Mouse (Mus musculus): ENCODE data around the gene Lrrc49. TPM values are rescaled to one million over a fixed set of nuclear protein-coding genes. Genes with fewer than 3 reads are reported as not detected.

The Lrrc49 gene
- total RNA-seq, 1 experiment from 2014 or later = 0.58 TPM

- ATAC-seq (ENCODE audit: extremely low read depth, insufficient number of reproducible peaks, low FRiP score, poor library complexity, severe bottlenecking) = no peak
Measured at GRCm38 (mm10) chr9:60561641-60562289, 126.2 kb downstream of the Lrrc49 start.

DNA sequence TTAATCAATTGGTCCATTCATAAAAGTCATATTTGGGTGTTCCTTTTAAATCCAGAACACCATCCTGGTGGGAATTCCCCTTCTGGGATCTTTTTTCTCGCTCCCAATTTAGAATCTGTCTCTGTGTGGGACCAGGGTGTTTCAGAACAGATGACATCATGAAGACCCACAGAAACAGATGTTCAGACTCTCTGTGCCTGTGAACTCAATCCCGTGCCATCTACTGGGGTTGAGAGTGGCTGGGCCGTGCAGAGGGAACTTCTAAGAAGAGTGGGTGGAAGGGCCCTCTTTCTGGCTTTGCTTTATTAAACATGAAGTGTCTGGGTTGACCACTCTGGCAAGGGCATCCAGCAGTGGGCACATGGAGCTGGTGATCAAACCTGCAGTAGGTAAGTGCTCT is 129.5 kb downstream of the Lrrc49 start:
- no peak for ATAC-seq (ENCODE audit: extremely low read depth, insufficient number of reproducible peaks, low FRiP score, poor library complexity, severe bottlenecking)

- no peak for ATAC-seq (ENCODE audit: extremely low read depth, insufficient number of reproducible peaks, low FRiP score, poor library complexity, severe bottlenecking)
Measured at GRCm38 (mm10) chr9:60551238-60551637, 136.7 kb downstream of the Lrrc49 start.

GRCm38 (mm10) chr9:60548182-60548581 is 139.8 kb downstream of the Lrrc49 start:
- no peak for ATAC-seq (ENCODE audit: extremely low read depth, insufficient number of reproducible peaks, low FRiP score, poor library complexity, severe bottlenecking)

DNA sequence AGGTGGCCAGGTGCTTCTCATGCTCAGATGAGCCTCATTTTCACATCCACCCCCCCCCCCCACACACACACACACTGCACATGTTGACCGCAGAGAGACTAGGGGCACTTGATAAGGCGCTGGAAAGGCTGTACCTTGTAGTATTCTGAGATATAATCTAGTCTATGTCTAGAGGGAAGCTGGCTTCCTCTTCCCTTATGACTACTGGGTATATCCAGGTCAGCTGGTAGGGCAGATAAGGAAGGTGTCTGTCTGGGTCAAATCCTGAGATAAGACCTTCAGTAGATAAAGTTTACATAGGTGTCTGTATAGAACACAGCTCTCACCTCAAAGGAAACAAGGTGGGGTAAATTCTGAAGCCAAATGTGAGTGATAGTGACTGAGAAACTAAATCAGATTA is 141.8 kb downstream of the Lrrc49 start:
- ATAC-seq (ENCODE audit: extremely low read depth, insufficient number of reproducible peaks, low FRiP score, poor library complexity, severe bottlenecking) = no peak

DNA sequence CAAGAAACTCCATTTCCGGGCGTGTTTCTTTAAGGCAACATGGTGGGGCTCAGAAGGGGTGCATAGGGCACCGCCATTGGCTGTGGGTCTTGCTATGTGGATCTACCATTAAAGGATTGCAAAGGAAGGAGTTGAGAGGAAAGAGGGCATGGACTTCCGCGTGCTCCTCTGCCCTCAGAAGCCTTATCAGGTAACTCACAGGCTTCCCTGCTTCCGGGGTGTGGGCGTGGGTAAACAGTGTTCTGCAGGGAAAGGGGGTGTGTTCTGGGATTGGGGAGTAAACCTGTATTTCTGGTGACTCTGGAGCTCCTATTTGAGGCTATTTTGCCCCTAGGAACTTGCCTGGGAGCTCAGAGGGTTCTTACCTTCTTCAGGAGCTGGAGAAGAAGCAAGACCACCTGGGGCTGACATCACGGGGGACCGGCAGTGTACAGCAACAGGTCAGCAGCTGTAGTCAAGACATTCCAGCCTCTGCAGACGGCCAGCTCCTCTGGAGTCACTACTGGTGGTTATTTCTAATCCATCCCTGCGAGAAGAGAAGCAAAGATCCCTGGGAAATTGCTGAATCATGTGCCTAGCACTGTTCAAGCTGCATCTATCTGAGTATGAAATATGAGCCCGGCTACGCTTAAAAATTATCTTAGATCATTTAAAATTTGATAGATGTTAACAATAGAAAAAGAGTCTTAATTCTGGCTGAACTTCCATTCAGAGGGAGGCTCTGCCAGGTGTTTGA is 142.4 kb downstream of the Lrrc49 start:
- ATAC-seq (ENCODE audit: extremely low read depth, insufficient number of reproducible peaks, low FRiP score, poor library complexity, severe bottlenecking) = no peak

DNA sequence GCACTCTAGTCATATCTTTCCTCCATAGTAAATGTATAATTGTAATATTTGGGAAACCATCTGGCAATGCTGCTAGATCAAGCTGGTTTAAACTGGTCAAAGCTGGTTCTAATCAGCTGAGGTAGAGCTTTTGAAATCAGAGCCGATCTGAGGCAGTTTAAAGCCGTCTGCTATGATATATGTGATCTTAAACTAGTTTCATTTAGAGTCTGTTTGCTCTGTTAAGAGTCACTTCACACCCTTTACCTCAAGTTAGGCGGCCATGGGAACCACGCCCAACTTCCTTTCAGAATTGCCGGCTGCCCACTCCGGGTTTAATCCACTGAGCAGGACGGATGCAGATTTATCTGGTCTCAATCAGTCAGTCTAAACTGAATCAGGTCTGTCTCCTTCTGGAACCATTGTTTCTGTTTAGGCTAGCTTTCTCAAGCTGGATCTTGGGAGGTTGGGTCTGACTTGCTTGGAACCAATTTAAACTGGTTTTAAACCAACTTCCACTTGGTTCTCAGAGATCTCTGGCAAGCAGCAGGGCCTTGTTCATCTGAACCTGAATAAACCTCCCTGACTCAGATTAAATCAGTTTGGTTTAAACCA is 144.4 kb downstream of the Lrrc49 start:
- ATAC-seq (ENCODE audit: extremely low read depth, insufficient number of reproducible peaks, low FRiP score, poor library complexity, severe bottlenecking) = no peak

DNA sequence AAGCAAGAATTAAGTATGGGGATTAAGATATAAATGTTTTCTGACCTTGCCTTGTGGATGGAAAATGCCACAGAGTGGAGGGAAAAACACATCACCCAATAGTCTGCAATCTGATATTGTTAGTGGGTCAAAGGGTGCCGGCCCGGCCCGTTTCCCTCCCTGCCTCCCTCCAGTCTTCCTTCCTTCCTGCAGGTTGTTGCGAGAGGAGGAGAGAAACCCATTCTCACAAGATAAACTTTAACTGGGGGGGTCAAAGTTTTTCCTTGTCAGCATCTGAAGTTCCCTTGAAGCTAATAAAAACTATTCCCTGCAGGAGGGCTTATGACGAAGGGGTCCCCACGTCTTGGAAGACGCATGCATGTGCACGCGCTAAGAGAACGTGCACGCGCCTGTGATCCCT is 157.6 kb downstream of the Lrrc49 start:
- no peak for ATAC-seq (ENCODE audit: extremely low read depth, insufficient number of reproducible peaks, low FRiP score, poor library complexity, severe bottlenecking)

- ATAC-seq (ENCODE audit: extremely low read depth, insufficient number of reproducible peaks, low FRiP score, poor library complexity, severe bottlenecking) = no peak
Measured at GRCm38 (mm10) chr9:60529348-60530243, 158.4 kb downstream of the Lrrc49 start.

DNA sequence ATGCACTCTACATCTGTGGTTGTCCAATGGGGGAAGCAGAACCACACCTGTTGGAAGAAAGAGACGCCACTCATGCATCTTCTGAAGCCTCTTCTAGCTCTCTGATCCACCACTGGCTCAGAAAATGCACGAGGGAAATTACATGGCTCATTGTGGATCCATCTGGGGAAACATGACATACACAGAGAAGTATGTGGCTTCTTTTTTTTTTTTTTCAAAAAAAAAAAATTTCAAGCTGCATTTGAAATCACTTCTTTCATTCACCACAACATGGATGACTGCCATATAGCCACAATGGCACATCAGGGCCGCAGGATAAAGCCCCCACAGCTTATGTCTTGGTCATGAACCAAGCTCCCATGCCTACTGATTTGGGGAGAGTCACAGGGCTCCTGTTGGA is 159.7 kb downstream of the Lrrc49 start:
- ATAC-seq (ENCODE audit: extremely low read depth, insufficient number of reproducible peaks, low FRiP score, poor library complexity, severe bottlenecking) = no peak

DNA sequence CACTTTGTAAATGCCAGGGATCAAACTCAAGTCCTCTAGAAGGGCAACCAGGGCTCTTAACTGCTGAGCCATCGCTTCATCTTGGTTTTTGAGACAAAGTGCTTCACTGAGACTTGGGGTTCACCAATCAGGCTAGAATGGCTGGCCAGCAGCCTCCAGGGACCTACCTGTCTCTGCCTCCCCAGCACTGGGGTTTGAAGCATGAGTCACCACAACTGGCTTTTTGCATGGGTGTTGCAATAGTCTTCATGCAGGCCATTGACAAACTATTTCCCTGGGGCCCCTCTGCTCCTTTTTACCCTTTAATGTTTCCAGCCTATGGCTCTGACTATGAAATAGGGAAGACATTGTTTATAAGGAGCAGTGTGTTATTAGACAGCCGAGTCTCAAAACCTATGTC is 160.1 kb downstream of the Lrrc49 start:
- no peak for ATAC-seq (ENCODE audit: extremely low read depth, insufficient number of reproducible peaks, low FRiP score, poor library complexity, severe bottlenecking)

DNA sequence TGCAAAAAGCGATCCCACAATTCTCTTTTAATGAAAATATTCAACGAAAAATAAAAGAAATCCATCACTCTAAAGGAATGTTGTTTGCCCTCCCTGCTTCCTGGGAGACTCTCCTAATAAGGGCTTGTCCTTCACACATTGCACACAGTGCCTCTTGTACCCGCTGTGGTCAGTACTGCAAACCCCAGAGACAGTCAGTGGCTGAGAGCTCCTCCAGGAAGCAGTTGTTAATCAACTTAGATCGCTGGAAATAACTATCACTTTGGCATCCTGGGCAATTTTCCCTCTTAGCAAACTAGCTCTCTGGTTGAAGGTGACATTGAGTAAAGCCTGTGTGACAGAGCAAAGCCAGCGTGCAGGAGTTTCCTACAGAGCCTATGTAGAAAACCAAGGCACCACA is 160.9 kb downstream of the Lrrc49 start:
- no peak for ATAC-seq (ENCODE audit: extremely low read depth, insufficient number of reproducible peaks, low FRiP score, poor library complexity, severe bottlenecking)

- no peak for ATAC-seq (ENCODE audit: extremely low read depth, insufficient number of reproducible peaks, low FRiP score, poor library complexity, severe bottlenecking)
Measured at GRCm38 (mm10) chr9:60526195-60526594, 161.8 kb downstream of the Lrrc49 start.

DNA sequence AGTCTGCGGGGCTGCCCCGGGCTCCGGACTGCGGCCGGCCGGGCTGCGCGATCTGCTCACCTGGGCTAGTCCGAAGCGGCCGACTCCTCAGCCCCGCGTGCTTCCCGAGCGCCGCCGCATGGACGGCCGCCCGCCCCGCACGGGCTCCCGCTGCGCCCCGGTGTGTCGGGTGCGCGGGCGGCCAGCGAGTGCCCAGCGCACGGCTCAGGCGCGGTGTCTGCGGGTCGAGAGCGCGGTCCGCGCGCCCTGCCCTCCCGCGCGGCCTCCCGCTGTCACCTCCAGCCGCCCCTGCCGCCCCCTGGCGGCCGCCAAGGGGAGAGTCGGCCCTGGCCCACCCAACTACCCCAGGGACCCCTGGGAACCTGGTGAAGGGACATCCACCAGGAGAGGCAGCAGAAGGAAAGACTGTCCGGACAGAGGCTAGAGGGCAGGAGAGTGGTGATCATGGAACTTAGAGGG is 166.1 kb downstream of the Lrrc49 start, which contains the start of gene Thsd4:
Thsd4 (minus strand) TSS at position 241 of the 459 bp plus-strand sequence.
- no peak for ATAC-seq (ENCODE audit: extremely low read depth, insufficient number of reproducible peaks, low FRiP score, poor library complexity, severe bottlenecking)

DNA sequence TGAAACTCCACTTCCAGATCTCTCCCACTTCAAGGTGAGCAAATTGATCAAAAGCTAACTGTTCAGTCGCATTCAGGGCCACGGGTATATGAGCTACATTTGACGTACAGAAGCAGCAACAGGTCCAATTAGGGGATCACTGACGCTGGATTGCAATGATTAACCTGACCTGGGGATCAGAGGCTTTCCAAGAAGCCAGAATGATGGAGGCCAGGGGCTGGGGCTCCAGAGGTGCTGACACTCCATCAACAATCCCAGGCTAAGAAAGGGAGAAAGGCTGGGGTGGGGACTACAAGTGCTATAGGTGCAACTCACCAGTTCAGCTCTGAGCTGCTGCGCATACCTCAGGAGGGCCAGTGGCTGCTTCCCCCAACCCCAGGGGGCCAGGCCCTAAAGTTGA is 166.8 kb downstream of the Lrrc49 start:
- ATAC-seq (ENCODE audit: extremely low read depth, insufficient number of reproducible peaks, low FRiP score, poor library complexity, severe bottlenecking) = no peak

- ATAC-seq (ENCODE audit: extremely low read depth, insufficient number of reproducible peaks, low FRiP score, poor library complexity, severe bottlenecking) = no peak
Measured at GRCm38 (mm10) chr9:60519601-60520000, 168.4 kb downstream of the Lrrc49 start.

Data from neutrophil, adult 5-6 weeks (primary cell).